Mouse (Mus musculus) embryonic fibroblast, embryonic 13.5 days (primary cell): ENCODE data around the gene Hpcal1.

Experiments
- CTCF ChIP-seq: IDR thresholded peaks from 2 replicates; pipeline ENCODE4 v1.5.1; 2011; ENCODE audit warnings: mild to moderate bottlenecking, control low read depth, low read length, moderate library complexity, borderline replicate concordance; ENCODE audit not compliant: insufficient read depth
- POLR2A ChIP-seq: IDR thresholded peaks from 2 replicates; pipeline ENCODE4 v1.6.1; 2011; ENCODE audit warnings: low read depth, mild to moderate bottlenecking, control low read depth, low read length, moderate library complexity

DNA sequence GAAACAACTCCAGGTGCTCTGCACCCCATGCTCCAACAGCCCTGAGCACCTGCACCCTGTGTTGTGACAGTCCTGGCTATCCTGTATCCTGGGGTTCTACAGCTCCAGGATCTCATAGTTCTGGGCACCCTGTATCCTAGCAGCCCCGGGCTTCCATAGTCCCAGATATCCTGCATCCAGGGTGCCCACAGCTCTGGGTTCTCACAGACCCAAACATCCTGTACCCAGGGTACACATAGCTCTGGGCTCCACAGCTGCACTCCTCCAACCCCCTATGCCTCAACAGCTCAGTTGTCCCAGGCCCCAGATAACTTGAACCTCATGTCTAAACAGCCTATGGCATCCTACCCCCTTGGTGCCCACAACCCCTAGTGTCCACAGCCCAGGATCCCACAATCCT is 49.6 kb downstream of the Hpcal1 start:
- TF ChIP-seq POLR2A (no peak), CTCF (no peak)
